Mouse (Mus musculus): Measurements from ENCODE around the gene Foxk1. TPM values are rescaled to one million over a fixed set of nuclear protein-coding genes. Genes with fewer than 3 reads are reported as not detected.

Gene Foxk1
- polyA plus RNA-seq, 1 experiment from 2014 or later: 4.3 TPM

DNA sequence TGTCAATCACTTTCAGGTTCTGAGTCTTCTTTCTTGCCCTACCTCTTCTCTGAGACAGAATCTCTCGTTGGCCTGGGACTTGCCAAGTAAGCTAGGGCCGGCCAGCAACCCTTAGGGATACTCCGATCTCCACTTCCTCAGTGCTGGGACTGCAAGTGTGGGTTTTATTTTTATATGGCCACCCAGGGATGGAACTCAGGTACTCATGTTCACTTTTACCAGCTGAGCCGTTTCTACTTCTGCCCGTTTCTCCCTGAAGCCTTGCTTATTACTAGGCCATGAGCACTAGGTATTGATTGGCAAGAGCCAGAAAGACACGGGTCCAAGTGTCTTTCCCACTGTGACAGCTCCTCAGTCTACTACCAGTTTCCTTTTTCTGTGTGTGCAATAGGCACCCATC is 61.7 kb downstream of the Foxk1 start:
- peak overlapping the region; percentile 80 for H3K9ac ChIP-seq
- H3K27me3 ChIP-seq (replicated peaks): no peaks in the 10 kb centered on the region
- H3K4me3 ChIP-seq: peak overlapping the region; percentile 92
- no peak for ATAC-seq (ENCODE audit: extremely low read depth, insufficient number of reproducible peaks, low FRiP score, low TSS enrichment)
- H3K9me3 ChIP-seq: no peaks in the 10 kb centered on the region
- H3K4me2 ChIP-seq: peak overlapping the region; percentile 95
- H3K36me3 ChIP-seq: peaks cover 48% of the 10 kb centered on the region
- peak overlapping the region; percentile 90 for H3K27ac ChIP-seq (replicated peaks)
- H3K4me1 ChIP-seq: peaks cover 15% of the 10 kb centered on the region
- 78% methylated on average over 6 of the region's 6 CpGs for WGBS

DNA sequence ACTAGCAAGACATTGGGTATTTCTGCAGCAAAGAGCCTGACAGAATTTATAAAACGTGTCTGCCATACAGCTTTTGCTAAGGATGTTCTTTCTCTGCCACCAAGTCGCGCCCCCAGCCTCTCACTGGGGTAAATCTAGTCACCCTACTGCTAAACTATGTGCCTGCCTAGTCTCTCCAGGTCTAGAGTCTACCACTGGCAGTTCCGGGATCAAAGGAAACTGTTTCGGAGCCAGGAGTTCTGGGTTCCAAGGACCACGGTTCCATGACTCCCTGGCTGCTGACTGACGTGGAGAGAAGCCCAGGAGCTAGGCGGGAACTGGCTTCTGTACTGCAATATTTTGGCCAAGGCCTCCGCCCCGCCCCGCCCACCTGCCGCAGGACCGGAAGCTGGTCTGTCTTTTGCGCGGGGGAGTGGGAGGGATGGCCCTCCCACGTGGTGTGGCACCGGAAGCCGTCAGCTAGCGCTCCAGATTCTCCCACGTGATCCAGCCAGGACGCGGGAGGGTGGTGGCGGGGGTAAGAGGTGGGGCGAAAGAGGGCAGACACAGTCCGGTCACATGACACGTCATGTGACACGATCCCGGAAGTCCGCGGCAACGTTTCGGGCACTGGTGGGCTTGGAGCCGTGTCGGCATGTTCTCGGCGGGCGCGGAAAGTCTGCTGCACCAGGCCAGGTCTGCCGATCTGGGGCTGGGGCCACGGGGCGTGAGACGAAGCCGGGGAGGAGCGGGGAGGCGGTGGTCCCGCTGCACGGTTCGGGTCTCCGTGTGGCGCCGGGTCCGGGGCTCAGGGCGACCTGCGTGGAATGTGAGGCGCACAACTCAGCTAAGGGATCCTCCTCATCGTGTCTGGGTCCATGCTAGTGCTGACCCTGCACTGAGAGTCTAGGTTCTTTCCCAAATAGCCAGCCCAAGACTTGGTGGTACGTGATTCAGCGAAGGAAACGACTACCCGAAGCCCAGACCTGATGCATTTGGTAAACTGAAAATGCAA is 62.5 kb downstream of the Foxk1 start, which contains the start of gene Ap5z1:
Ap5z1 (plus strand) TSS at position 484 of the 994 bp plus-strand sequence.
- H3K4me2 ChIP-seq: peak within 1 kb of the TSS; percentile 95
- peak within 1 kb of the TSS; percentile 92 for H3K4me3 ChIP-seq
- peak; percentile 91 for ATAC-seq (ENCODE audit: extremely low read depth, insufficient number of reproducible peaks, low FRiP score, low TSS enrichment)
- H3K9me3 ChIP-seq: no peaks in the 10 kb centered on the region
- peaks cover 48% of the 10 kb centered on the region for H3K36me3 ChIP-seq
- peak within 1 kb of the TSS; percentile 88 for H3K9ac ChIP-seq
- peaks cover 15% of the 10 kb centered on the region for H3K4me1 ChIP-seq
- H3K27me3 ChIP-seq (replicated peaks): no peaks in the 10 kb centered on the region
- H3K27ac ChIP-seq (replicated peaks): peak within 1 kb of the TSS; percentile 90
- 2% methylated on average over 60 of the region's 60 CpGs for WGBS

DNA sequence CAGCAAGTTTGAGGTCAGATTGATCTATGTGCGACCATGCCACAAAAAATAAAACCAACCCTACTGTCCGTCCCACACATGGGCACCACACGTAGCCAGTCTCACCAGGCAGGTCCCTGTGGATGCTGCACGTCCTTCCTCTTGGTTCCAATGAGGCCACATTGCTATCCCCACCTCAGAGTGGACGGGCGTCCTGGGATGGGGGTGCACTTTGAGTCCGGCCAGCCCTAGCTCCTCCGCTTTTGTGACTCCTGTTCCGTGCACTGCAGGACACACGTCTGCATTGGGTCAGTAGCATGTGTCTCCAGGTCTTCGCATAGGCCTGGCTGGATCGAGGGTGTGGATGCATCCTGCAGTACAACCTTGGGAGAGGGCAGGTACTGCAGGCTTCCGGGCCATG is 67.1 kb downstream of the Foxk1 start:
- Histone ChIP-seq H3K4me2 (no peak overlapping the region), H3K27ac (replicated peaks) (no peak overlapping the region), H3K4me1 (peaks cover 10% of the 10 kb centered on the region), H3K9ac (no peak overlapping the region), H3K36me3 (peaks cover 56% of the 10 kb centered on the region), H3K27me3 (replicated peaks) (no peaks in the 10 kb centered on the region), H3K4me3 (no peak overlapping the region), H3K9me3 (no peaks in the 10 kb centered on the region)
- WGBS: 87% methylated on average over 13 of the region's 13 CpGs
- no peak for ATAC-seq (ENCODE audit: extremely low read depth, insufficient number of reproducible peaks, low FRiP score, low TSS enrichment)

- Histone ChIP-seq H3K27ac (replicated peaks) (no peak overlapping the region), H3K36me3 (peaks cover 56% of the 10 kb centered on the region)
- ATAC-seq (ENCODE audit: extremely low read depth, insufficient number of reproducible peaks, low FRiP score, low TSS enrichment): no peak
These were observed 68.5 kb downstream of the Foxk1 start for GRCm38 (mm10) chr5:142469796-142470195.

DNA sequence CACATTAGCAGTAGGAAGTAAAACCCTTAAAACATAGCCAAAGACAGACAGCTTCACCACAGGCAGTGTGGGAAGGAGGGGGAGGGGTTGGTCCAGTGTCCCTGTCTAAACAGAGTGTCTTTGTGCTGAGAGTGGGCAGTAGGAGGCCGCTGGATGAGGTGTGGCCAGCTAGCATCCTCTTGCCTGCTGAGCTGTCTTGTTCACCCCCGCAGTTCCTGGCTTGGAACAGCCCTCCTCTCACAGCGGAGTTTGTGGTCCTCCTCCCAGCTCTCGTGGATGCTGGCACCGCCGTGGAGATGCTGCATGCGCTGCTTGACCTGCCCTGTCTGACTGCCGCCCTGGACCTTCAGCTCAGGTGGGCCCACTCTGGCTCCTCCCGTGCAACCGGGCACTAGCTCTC is 72.4 kb downstream of the Foxk1 start:
- Histone ChIP-seq H3K9me3 (no peaks in the 10 kb centered on the region), H3K9ac (no peak overlapping the region), H3K27me3 (replicated peaks) (no peaks in the 10 kb centered on the region), H3K4me1 (peaks cover 9% of the 10 kb centered on the region), H3K4me3 (no peak overlapping the region), H3K36me3 (peaks cover 48% of the 10 kb centered on the region), H3K4me2 (no peak overlapping the region), H3K27ac (replicated peaks) (no peak overlapping the region)
- no peak for ATAC-seq (ENCODE audit: extremely low read depth, insufficient number of reproducible peaks, low FRiP score, low TSS enrichment)
- 66% methylated on average over 10 of the region's 10 CpGs for WGBS

More at GRCm38 (mm10) chr5:142469796-142470195, 68.5 kb downstream of the Foxk1 start:
- WGBS: 81% methylated on average over 11 of the region's 11 CpGs
- Histone ChIP-seq H3K27me3 (replicated peaks) (no peaks in the 10 kb centered on the region), H3K9ac (no peak overlapping the region), H3K9me3 (no peaks in the 10 kb centered on the region), H3K4me2 (no peak overlapping the region), H3K4me1 (peaks cover 3% of the 10 kb centered on the region), H3K4me3 (no peak overlapping the region)

- H3K4me1 ChIP-seq: peaks cover 14% of the 10 kb centered on the region
- no peak overlapping the region for H3K9ac ChIP-seq
- 69% methylated on average over 7 of the region's 7 CpGs for WGBS
- no peak overlapping the region for H3K4me2 ChIP-seq
- no peak for ATAC-seq (ENCODE audit: extremely low read depth, insufficient number of reproducible peaks, low FRiP score, low TSS enrichment)
- no peaks in the 10 kb centered on the region for H3K27me3 ChIP-seq (replicated peaks)
- H3K27ac ChIP-seq (replicated peaks): no peak overlapping the region
- H3K4me3 ChIP-seq: no peak overlapping the region
- no peaks in the 10 kb centered on the region for H3K9me3 ChIP-seq
- peaks cover 30% of the 10 kb centered on the region for H3K36me3 ChIP-seq
These were observed 74.4 kb downstream of the Foxk1 start for GRCm38 (mm10) chr5:142475669-142476068.

DNA sequence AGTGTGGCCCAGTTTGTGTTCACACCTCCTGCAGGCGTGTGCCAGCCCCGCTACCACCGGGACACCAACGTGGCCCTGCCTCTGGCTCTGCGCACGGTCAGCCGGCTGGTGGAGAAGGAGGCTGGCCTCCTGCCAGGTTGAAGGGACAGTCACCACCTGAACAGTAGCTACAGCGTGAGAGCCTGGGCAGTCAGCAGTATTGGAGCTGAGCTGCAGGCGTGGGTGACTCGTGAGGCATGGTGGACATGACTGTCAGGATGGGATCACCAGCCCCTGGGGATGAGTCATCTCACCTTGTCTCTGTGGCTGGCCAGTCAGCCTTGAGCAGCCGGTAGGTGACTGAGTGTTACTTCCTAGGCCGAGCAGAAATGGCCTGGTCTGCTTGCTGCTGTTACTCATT is 76.0 kb downstream of the Foxk1 start:
- WGBS: 66% methylated on average over 12 of the region's 12 CpGs
- peaks cover 16% of the 10 kb centered on the region for H3K36me3 ChIP-seq
- H3K27me3 ChIP-seq (replicated peaks): no peaks in the 10 kb centered on the region
- H3K4me2 ChIP-seq: no peak overlapping the region
- peaks cover 14% of the 10 kb centered on the region for H3K4me1 ChIP-seq
- no peak for ATAC-seq (ENCODE audit: extremely low read depth, insufficient number of reproducible peaks, low FRiP score, low TSS enrichment)
- H3K27ac ChIP-seq (replicated peaks): no peak overlapping the region
- no peak overlapping the region for H3K4me3 ChIP-seq
- no peaks in the 10 kb centered on the region for H3K9me3 ChIP-seq
- no peak overlapping the region for H3K9ac ChIP-seq

DNA sequence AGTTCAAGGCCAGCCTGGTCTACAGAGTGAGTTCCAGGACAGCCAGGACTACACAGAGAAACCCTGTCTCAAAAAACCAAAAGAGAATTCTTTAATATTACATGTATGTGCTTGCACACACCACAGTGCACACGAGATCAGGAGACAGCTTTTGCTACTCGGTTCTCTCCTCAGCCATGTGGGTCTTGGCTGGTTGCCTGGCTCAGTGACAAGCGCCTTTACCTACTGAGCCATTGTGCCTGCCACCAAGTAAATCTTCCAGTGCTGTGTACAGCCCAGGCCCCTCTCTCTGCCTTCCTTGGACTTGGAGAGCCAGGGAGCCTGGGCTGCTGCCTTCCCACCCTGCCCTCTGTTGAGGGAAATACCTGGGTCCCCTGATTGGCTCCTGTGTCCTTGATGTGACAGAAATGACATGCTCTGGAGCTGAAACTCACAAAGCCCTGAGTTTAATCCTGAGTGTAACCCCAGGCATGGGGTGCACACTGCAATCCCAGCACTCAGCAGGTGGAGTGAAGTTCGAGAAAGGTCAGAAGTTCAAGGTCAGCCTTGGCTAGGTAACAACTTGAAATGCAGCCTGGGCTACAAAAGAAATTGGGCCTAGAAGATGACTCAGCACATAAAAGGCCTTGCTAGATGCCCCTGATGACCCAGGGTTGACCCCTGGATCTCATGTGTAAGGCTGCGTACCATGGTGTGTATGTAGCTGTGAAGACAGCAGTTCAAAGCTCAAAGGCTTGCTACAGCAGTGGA is 76.7 kb downstream of the Foxk1 start:
- Histone ChIP-seq H3K4me1 (peaks cover 14% of the 10 kb centered on the region), H3K4me3 (no peak overlapping the region), H3K27me3 (replicated peaks) (no peaks in the 10 kb centered on the region), H3K27ac (replicated peaks) (no peak overlapping the region), H3K9me3 (no peaks in the 10 kb centered on the region), H3K4me2 (no peak overlapping the region), H3K36me3 (peaks cover 12% of the 10 kb centered on the region; the same call in 1 of the 2 replicates), H3K9ac (no peak overlapping the region)
- no peak for ATAC-seq (ENCODE audit: extremely low read depth, insufficient number of reproducible peaks, low FRiP score, low TSS enrichment)
- WGBS: 71% methylated on average over 5 of the region's 5 CpGs

DNA sequence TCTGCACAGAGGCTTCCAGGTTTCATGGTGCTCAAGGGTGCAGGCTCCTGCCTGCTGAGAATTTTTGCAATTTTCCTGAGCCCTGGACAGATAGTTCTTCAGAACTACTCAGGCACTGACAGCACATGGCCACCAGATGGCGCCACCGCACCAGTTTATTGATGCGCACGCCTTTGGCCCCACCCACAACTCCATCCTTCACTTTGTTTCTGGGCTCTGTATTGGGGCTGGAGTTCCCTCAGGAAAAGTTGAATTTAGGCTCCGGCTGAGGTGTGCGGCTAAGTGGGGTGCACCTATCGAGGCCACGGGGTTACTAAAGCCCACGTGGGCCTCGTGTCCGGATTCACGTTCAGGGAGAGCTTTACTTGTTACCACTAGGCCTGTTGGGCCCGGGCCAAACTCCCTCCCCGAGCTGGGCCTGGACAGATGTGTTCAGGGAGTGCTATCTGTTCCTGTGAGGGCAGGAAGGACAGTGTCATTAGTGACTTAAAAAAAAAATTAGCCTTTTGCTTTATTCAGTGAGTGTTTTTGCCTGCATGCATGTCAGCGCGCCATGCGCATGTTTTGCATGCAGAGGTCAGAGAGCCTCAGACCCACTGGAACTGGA is 77.6 kb downstream of the Foxk1 start:
- 29% methylated on average over 17 of the region's 17 CpGs for WGBS
- Histone ChIP-seq H3K9ac (peak overlapping the region; percentile 72; the same call in 1 of the 2 replicates), H3K27ac (replicated peaks) (no peak overlapping the region), H3K4me1 (peaks cover 14% of the 10 kb centered on the region), H3K4me2 (peak overlapping the region; percentile 62), H3K9me3 (no peaks in the 10 kb centered on the region), H3K27me3 (replicated peaks) (no peaks in the 10 kb centered on the region), H3K4me3 (peak overlapping the region; percentile 24; the same call in 1 of the 2 replicates), H3K36me3 (peaks cover 12% of the 10 kb centered on the region; the same call in 1 of the 2 replicates)
- ATAC-seq (ENCODE audit: extremely low read depth, insufficient number of reproducible peaks, low FRiP score, low TSS enrichment): peak; percentile 26; the same call in 1 of the 2 replicates

DNA sequence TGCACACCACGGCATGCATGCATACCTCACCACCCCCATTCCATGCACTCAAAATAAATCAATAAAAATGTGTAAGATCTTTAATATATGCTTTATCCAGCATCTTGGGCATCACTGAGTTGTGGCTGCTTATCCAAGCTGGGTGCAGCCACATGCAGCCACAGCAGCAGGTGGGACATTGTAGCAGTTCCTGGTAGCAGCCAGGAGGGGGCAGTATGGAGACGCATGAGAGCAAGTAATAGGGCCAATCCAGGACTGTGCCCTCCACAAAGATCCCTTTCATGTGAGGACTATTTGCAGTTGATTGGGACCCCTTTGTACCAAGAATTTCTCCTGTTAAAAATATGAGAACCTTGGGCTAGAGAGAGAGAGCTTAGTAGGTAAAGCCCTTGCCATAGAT is 81.2 kb downstream of the Foxk1 start:
- WGBS: 52% methylated on average over 2 of the region's 2 CpGs
- Histone ChIP-seq H3K9me3 (no peaks in the 10 kb centered on the region), H3K9ac (no peak overlapping the region), H3K27me3 (replicated peaks) (no peaks in the 10 kb centered on the region), H3K4me1 (peaks cover 14% of the 10 kb centered on the region), H3K4me3 (no peak overlapping the region), H3K4me2 (no peak overlapping the region), H3K36me3 (0 out of 2 replicates have a peak, but pooled peaks cover 4% of the 10 kb centered on the region), H3K27ac (replicated peaks) (no peak overlapping the region)
- ATAC-seq (ENCODE audit: extremely low read depth, insufficient number of reproducible peaks, low FRiP score, low TSS enrichment): no peak

DNA sequence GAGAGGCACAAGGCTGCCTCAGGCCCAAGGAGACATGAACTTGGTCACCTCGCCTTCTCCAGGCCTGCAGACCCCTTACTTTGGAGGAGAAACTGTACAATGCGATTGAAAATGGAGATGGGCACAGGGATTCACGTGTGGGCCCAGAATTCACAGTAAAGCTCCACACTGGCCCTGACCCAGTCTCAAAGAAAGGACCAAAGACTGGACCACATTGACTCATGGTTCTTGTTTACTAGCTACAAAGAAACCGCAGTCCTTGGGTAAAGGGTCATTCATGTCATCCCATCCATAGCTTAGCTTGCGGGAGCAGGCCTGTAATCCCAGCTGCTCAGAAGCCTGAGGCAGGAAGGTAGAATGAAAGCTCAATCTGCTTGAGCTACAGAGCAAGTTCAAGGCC is 82.3 kb downstream of the Foxk1 start:
- Histone ChIP-seq H3K4me1 (peaks cover 6% of the 10 kb centered on the region), H3K27ac (replicated peaks) (no peak overlapping the region), H3K36me3 (0 out of 2 replicates have a peak, but pooled peaks cover 4% of the 10 kb centered on the region), H3K4me2 (no peak overlapping the region), H3K9ac (no peak overlapping the region), H3K27me3 (replicated peaks) (no peaks in the 10 kb centered on the region), H3K4me3 (no peak overlapping the region), H3K9me3 (no peaks in the 10 kb centered on the region)
- WGBS: 91% methylated on average over 5 of the region's 5 CpGs
- no peak for ATAC-seq (ENCODE audit: extremely low read depth, insufficient number of reproducible peaks, low FRiP score, low TSS enrichment)

Data from heart, embryonic 13.5 days (tissue).